Mouse (Mus musculus) G1E (cell line): ENCODE measurements around the gene Gm4553. TPM values are rescaled to one million over a fixed set of nuclear protein-coding genes. Genes with fewer than 3 reads are reported as not detected.
"Not testable (repeated sequence)": the region's sequence is repeated elsewhere in the genome, so short reads cannot be mapped to it uniquely, and the experiment has no call there.

Source experiments
- ATAC-seq: 2 replicates; pipeline ENCODE4 v1.8.0; 2016; ENCODE audit warnings: mild to moderate bottlenecking; ENCODE audit not compliant: insufficient number of reproducible peaks, poor library complexity, low FRiP score, severe bottlenecking; ENCODE audit errors: extremely low read depth
- DNase-seq: peaks from one replicate; pipeline ENCODE4 v3.0.0; 2012; ENCODE audit warnings: low spot score
- H3K27me3 ChIP-seq: 2 replicates; pipeline ENCODE4 v1.6.1; 2012; ENCODE audit warnings: mild to moderate bottlenecking, low read length, inconsistent platforms; ENCODE audit not compliant: insufficient read depth
- H3K36me3 ChIP-seq: replicated peaks from 2 replicates; pipeline ENCODE3; 2012; ENCODE audit warnings: mild to moderate bottlenecking, inconsistent platforms
- H3K4me1 ChIP-seq: 2 replicates; pipeline ENCODE4 v1.6.1; 2012; ENCODE audit warnings: low read depth, low read length, inconsistent platforms, mixed read lengths; ENCODE audit not compliant: insufficient read depth
- H3K4me3 ChIP-seq: 2 replicates; pipeline ENCODE4 v1.5.1; 2012; ENCODE audit warnings: low read depth, mild to moderate bottlenecking, inconsistent platforms, low read length, moderate library complexity, mixed read lengths
- H3K9me3 ChIP-seq: replicated peaks from 2 replicates; pipeline ENCODE4 v1.6.1; 2012; ENCODE audit warnings: inconsistent platforms
- CTCF ChIP-seq: IDR thresholded peaks from 2 replicates; pipeline ENCODE4 v1.5.1; 2012; ENCODE audit warnings: low read depth, low read length, inconsistent platforms, mixed read lengths
- GATA1 ChIP-seq: IDR thresholded peaks from 2 replicates; pipeline ENCODE4 v1.6.1; 2012; ENCODE audit warnings: borderline replicate concordance, low read length, inconsistent platforms, mixed read lengths
- GATA2 ChIP-seq: IDR thresholded peaks from 2 replicates; pipeline ENCODE4 v1.6.1; 2012; ENCODE audit warnings: low read depth, low read length, inconsistent platforms, borderline replicate concordance
- POLR2AphosphoS5 ChIP-seq: IDR thresholded peaks from 2 replicates; pipeline ENCODE4 v1.6.1; 2012; ENCODE audit warnings: low read depth, low read length, inconsistent platforms; ENCODE audit not compliant: insufficient replicate concordance
- TAL1 ChIP-seq: conservative IDR thresholded peaks from 2 replicates; pipeline ENCODE4 v1.6.1; 2012; ENCODE audit warnings: low read depth, low read length, inconsistent platforms, mixed read lengths
- polyA plus RNA-seq: library from polyadenylated mRNA; stranded (reverse); fragments of >175 nt; gene quantifications from 2 replicates; pipeline ENCODE4 v1.2.3, GENCODE M21; 2012
- total RNA-seq, 2 experiments: library from RNA; stranded (forward) in 1 of 2; stranded (reverse) in 1 of 2; fragments of 200-1000 nt in 1 of 2; fragments of >200 nt in 1 of 2; fragmentation: Nextera tagmentation in 1 of 2; gene quantifications; 2 replicates each; pipeline ENCODE4 v1.2.3; 2014 to 2017

Gm4553 gene
- total and polyA plus RNA-seq, 3 experiments, result not detected

DNA sequence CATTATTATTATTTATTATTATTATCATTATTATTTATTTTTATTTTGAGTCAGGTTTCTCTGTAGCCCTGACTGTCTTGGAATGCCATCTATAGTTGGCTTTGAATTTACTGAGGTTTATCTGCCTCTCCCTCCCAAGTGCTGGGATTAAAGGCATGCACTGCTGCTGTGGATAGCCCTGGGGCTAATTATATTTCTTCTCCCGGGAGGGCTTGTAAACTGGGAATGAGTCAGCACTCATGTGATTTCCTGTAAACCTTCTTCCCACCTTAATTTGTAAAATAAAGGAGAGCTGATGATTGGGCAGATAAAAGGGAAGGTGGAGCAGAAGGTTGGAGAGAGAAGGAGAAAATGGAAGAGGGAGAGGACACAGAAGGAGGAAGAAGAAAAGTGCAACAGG lies 24.8 kb downstream of the Gm4553 start:
- H3K27me3 ChIP-seq, result peaks cover 2% of the 10 kb centered on the region; the same call in 1 of the 2 replicates
- H3K4me3 ChIP-seq, result no peak overlapping the region
- H3K4me1 ChIP-seq, result no peaks in the 10 kb centered on the region
- no peak for ATAC-seq
- H3K36me3 ChIP-seq, result no peaks in the 10 kb centered on the region
- H3K9me3 ChIP-seq, result no peaks in the 10 kb centered on the region
- no peak for DNase-seq
- no peak for TF ChIP-seq GATA1
- no peak for TF ChIP-seq GATA2
- TF ChIP-seq CTCF, result no peak
- TF ChIP-seq TAL1, result no peak
- no peak for TF ChIP-seq POLR2AphosphoS5

DNA sequence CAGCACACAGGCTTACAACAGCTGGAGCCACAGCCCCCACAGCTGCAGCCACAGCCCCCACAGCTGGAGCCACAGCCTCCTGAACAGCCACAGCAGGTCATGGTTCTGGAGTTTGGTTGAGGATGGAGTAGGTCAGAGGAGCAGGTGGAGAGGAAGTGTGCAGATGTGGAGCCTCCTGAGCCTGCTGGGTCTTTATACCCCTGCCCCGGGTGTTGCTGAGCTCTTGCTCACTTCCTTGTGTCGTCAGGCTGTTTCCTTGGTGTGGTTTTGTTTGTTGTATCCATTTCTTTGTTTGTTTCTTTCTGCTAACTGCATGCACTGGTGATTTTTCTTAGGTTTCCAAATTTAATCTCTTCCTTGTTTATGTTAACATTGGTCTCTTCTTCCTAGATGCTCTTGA lies 29.6 kb downstream of the Gm4553 start, which contains the start of gene Gm39115:
Gm39115 (minus strand) TSS at position 101 of the 400 bp plus-strand sequence.
- not testable (repeated sequence) for H3K36me3 ChIP-seq, H3K9me3 ChIP-seq, H3K4me3 ChIP-seq, DNase-seq, ATAC-seq, H3K4me1 ChIP-seq, H3K27me3 ChIP-seq

DNA sequence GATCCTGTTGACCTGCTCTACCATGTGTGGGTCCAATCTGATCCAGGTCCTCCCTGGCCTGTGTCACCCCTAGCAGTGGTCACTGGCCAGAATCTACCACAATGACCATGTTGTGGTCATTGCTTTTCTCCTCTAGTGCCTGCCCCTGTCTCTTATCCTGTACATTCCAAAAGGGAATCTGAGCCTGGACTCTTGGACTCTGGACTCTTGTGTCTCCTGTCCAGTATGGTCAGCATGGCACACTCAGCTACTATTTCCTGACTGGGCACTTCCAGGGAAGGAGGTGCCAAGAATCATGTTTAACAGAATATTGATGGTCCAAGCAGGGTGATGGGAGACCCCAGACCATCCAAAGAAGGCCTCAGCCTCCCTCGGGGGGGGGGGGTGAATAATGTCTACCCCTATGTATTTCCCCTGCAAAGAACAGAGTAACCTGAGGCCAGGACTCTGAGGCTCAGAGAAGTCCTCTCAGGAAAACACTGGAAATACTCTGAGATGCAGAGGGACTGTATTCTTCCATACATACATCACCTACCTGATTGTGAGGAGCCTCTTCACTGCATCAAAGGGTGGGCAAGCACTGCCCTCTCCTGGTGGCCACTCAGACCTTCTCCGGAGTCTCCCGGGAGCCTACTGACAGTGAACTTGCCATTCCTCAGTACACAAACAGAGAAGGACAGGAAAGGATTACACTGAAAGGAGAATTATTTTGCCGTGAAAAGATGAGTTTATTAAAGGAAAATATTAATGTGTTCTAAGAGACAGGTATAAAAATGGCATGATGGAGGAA lies 31.1 kb downstream of the Gm4553 start:
- no peaks in the 10 kb centered on the region for H3K36me3 ChIP-seq
- no peak for ATAC-seq
- no peak for TF ChIP-seq GATA2
- TF ChIP-seq GATA1, result no peak
- no peak for TF ChIP-seq POLR2AphosphoS5
- no peak for TF ChIP-seq CTCF
- no peak for TF ChIP-seq TAL1

DNA sequence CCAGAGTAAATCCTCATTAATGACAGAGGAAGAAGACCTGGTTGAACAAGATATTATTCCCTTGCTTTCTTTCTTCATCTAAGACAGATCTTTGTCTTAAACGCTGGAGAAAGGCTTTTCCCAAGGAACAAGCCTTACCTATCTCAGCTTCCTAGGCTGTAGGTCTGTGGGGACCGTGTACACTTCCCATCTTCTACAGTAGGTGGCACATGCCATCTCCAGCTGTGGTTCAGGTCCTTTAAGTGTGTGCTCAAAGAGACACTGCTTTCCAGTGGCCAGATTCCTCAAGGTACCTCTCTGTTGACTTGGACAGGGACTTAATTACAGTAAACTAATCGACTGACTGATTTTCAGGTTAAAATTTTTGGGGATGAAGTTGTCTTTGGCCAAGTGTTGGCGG lies 36.7 kb downstream of the Gm4553 start:
- no peak for ATAC-seq
- H3K27me3 ChIP-seq, result peaks cover 4% of the 10 kb centered on the region; the same call in 1 of the 2 replicates

More for the DNA sequence above, 31.1 kb downstream of the Gm4553 start:
- H3K27me3 ChIP-seq, result peaks cover 4% of the 10 kb centered on the region; the same call in 1 of the 2 replicates
- no peak for DNase-seq
- no peak overlapping the region for H3K4me3 ChIP-seq
- no peaks in the 10 kb centered on the region for H3K4me1 ChIP-seq
- no peaks in the 10 kb centered on the region for H3K9me3 ChIP-seq

DNA sequence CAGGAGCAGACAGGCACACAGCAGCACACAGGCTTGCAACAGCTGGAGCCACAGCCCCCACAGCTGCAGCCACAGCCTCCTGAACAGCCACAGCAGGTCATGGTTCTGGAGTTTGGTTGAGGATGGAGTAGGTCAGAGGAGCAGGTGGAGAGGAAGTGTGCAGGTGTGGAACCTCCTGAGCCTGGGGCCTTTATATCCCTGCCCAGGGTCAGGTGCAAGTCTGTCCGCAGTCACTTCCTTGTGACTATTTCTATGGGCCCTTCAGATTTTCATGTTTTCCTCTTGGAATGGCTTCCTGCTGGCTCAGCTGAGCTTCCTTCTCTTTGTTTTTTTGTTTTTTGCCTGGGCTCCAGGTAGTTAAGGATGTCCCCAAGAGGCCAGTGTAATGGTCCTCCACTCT lies 44.9 kb downstream of the Gm4553 start, which contains the start of gene Gm45618:
Gm45618 (minus strand) TSS at position 101 of the 400 bp plus-strand sequence.
- H3K36me3 ChIP-seq, H3K4me1 ChIP-seq, H3K4me3 ChIP-seq, H3K27me3 ChIP-seq, DNase-seq, ATAC-seq, H3K9me3 ChIP-seq: not testable (repeated sequence)

More for the DNA sequence above, 36.7 kb downstream of the Gm4553 start:
- Histone ChIP-seq H3K36me3 (no peaks in the 10 kb centered on the region), H3K9me3 (no peaks in the 10 kb centered on the region), H3K4me1 (no peaks in the 10 kb centered on the region), H3K4me3 (no peak overlapping the region)
- TF ChIP-seq CTCF, result no peak
- no peak for TF ChIP-seq TAL1
- no peak for TF ChIP-seq GATA1
- no peak for TF ChIP-seq POLR2AphosphoS5
- DNase-seq, result no peak

DNA sequence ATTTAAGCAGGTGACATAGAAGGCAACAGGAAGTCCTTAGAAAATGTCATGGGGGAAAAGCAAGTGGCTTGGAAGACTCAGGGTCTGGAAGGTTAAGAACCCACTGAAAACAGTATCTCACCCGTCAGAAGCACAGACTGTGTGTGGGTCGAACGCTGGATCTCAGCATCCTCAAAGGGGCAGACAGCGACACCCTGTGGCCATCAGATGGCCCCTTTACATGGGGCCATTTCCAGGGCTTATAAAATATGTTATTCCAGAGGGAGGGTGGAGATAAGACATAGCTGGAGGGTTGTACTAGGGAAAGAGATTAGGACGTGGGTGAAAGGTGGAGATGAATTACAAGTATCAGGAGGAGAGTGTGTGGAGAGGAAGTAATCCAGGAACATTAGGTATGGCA lies 45.9 kb downstream of the Gm4553 start:
- Histone ChIP-seq H3K4me3 (no peak overlapping the region), H3K27me3 (0 out of 2 replicates have a peak, but pooled peaks cover 3% of the 10 kb centered on the region), H3K36me3 (no peaks in the 10 kb centered on the region), H3K4me1 (no peaks in the 10 kb centered on the region), H3K9me3 (no peaks in the 10 kb centered on the region)
- TF ChIP-seq TAL1 (no peak), POLR2AphosphoS5 (no peak)
- no peak for ATAC-seq
- no peak for DNase-seq

Other genes with a start within 250 kb of the Gm4553 start
Only the 20 nearest of the 21 such genes appear.
- gene Brsk2, start 216.0 kb downstream of the Gm4553 start, total RNA-seq (2014; fragmentation: Nextera tagmentation), result not detected in 2 replicates
- gene Brsk2, start 216.0 kb downstream of the Gm4553 start, total RNA-seq (2017), result 0.05 TPM in 1 of 2 replicates, not detected in the other
- not detected in 2 replicates for gene Brsk2, start 216.0 kb downstream of the Gm4553 start, polyA plus RNA-seq
- gene Mob2, start 104.7 kb downstream of the Gm4553 start, total RNA-seq (2014; fragmentation: Nextera tagmentation), result 23.3 and 25.9 TPM in 2 replicates
- 33.9 and 41.5 TPM in 2 replicates for gene Mob2, start 104.7 kb downstream of the Gm4553 start, total RNA-seq (2017)
- 36.3 and 37.1 TPM in 2 replicates for gene Mob2, start 104.7 kb downstream of the Gm4553 start, polyA plus RNA-seq
- gene Dusp8, start 69.9 kb downstream of the Gm4553 start, total RNA-seq (2014; fragmentation: Nextera tagmentation), result 2.0 TPM in 1 of 2 replicates, not detected in the other
- gene Dusp8, start 69.9 kb downstream of the Gm4553 start, total RNA-seq (2017), result 0.06 and 0.11 TPM in 2 replicates
- gene Dusp8, start 69.9 kb downstream of the Gm4553 start, polyA plus RNA-seq, result 0.01 TPM in 1 of 2 replicates, not detected in the other
- gene Gm45618, start 45.0 kb downstream of the Gm4553 start, total RNA-seq (2014; fragmentation: Nextera tagmentation), result not detected in 2 replicates
- gene Gm45618, start 45.0 kb downstream of the Gm4553 start, total RNA-seq (2017), result not detected in 2 replicates
- not detected in 2 replicates for gene Gm45618, start 45.0 kb downstream of the Gm4553 start, polyA plus RNA-seq
- not detected in 2 replicates for gene Gm39115, start 29.7 kb downstream of the Gm4553 start, total RNA-seq (2014; fragmentation: Nextera tagmentation)
- not detected in 2 replicates for gene Gm39115, start 29.7 kb downstream of the Gm4553 start, total RNA-seq (2017)
- not detected in 2 replicates for gene Gm39115, start 29.7 kb downstream of the Gm4553 start, polyA plus RNA-seq
- gene Gm45337, start 21.1 kb downstream of the Gm4553 start, total RNA-seq (2014; fragmentation: Nextera tagmentation), result not detected in 2 replicates
- not detected in 2 replicates for gene Gm45337, start 21.1 kb downstream of the Gm4553 start, total RNA-seq (2017)
- not detected in 2 replicates for gene Gm45337, start 21.1 kb downstream of the Gm4553 start, polyA plus RNA-seq
- gene Gm29735, start 8.6 kb downstream of the Gm4553 start, total RNA-seq (2014; fragmentation: Nextera tagmentation), result not detected in 2 replicates
- gene Gm29735, start 8.6 kb downstream of the Gm4553 start, total RNA-seq (2017), result not detected in 2 replicates
- gene Gm29735, start 8.6 kb downstream of the Gm4553 start, polyA plus RNA-seq, result not detected in 2 replicates
- not detected in 2 replicates for gene Krtap5-2, start 10.3 kb upstream of the Gm4553 start, total RNA-seq (2014; fragmentation: Nextera tagmentation)
- 0.12 TPM in 1 of 2 replicates, not detected in the other for gene Krtap5-2, start 10.3 kb upstream of the Gm4553 start, total RNA-seq (2017)
- not detected in 2 replicates for gene Krtap5-2, start 10.3 kb upstream of the Gm4553 start, polyA plus RNA-seq
- not detected in 2 replicates for gene Gm10153, start 24.6 kb upstream of the Gm4553 start, total RNA-seq (2014; fragmentation: Nextera tagmentation)
- gene Gm10153, start 24.6 kb upstream of the Gm4553 start, total RNA-seq (2017), result not detected in 2 replicates
- gene Gm10153, start 24.6 kb upstream of the Gm4553 start, polyA plus RNA-seq, result not detected in 2 replicates
- gene Krtap5-3, start 35.6 kb upstream of the Gm4553 start, total RNA-seq (2014; fragmentation: Nextera tagmentation), result not detected in 2 replicates
- not detected in 2 replicates for gene Krtap5-3, start 35.6 kb upstream of the Gm4553 start, total RNA-seq (2017)
- gene Krtap5-3, start 35.6 kb upstream of the Gm4553 start, polyA plus RNA-seq, result not detected in 2 replicates
- not detected in 2 replicates for gene Gm7579, start 46.1 kb upstream of the Gm4553 start, total RNA-seq (2014; fragmentation: Nextera tagmentation)
- not detected in 2 replicates for gene Gm7579, start 46.1 kb upstream of the Gm4553 start, total RNA-seq (2017)
- not detected in 2 replicates for gene Gm7579, start 46.1 kb upstream of the Gm4553 start, polyA plus RNA-seq
- not detected in 2 replicates for gene Krtap5-5, start 64.2 kb upstream of the Gm4553 start, total RNA-seq (2014; fragmentation: Nextera tagmentation)
- not detected in 2 replicates for gene Krtap5-5, start 64.2 kb upstream of the Gm4553 start, total RNA-seq (2017)
- gene Krtap5-5, start 64.2 kb upstream of the Gm4553 start, polyA plus RNA-seq, result not detected in 2 replicates
- not detected in 2 replicates for gene Gm40460, start 75.3 kb upstream of the Gm4553 start, total RNA-seq (2014; fragmentation: Nextera tagmentation)
- not detected in 2 replicates for gene Gm40460, start 75.3 kb upstream of the Gm4553 start, total RNA-seq (2017)
- gene Gm40460, start 75.3 kb upstream of the Gm4553 start, polyA plus RNA-seq, result not detected in 2 replicates
- not detected in 2 replicates for gene Gm2431, start 92.6 kb upstream of the Gm4553 start, total RNA-seq (2014; fragmentation: Nextera tagmentation)
- gene Gm2431, start 92.6 kb upstream of the Gm4553 start, total RNA-seq (2017), result not detected in 2 replicates
- not detected in 2 replicates for gene Gm2431, start 92.6 kb upstream of the Gm4553 start, polyA plus RNA-seq
- not detected in 2 replicates for gene Gm4559, start 108.6 kb upstream of the Gm4553 start, total RNA-seq (2014; fragmentation: Nextera tagmentation)
- not detected in 2 replicates for gene Gm4559, start 108.6 kb upstream of the Gm4553 start, total RNA-seq (2017)
- not detected in 2 replicates for gene Gm4559, start 108.6 kb upstream of the Gm4553 start, polyA plus RNA-seq
- gene Krtap5-1, start 131.4 kb upstream of the Gm4553 start, total RNA-seq (2014; fragmentation: Nextera tagmentation), result not detected in 2 replicates
- gene Krtap5-1, start 131.4 kb upstream of the Gm4553 start, total RNA-seq (2017), result not detected in 2 replicates
- gene Krtap5-1, start 131.4 kb upstream of the Gm4553 start, polyA plus RNA-seq, result not detected in 2 replicates
- gene Krtap5-4, start 137.8 kb upstream of the Gm4553 start, total RNA-seq (2014; fragmentation: Nextera tagmentation), result not detected in 2 replicates
- not detected in 2 replicates for gene Krtap5-4, start 137.8 kb upstream of the Gm4553 start, total RNA-seq (2017)
- not detected in 2 replicates for gene Krtap5-4, start 137.8 kb upstream of the Gm4553 start, polyA plus RNA-seq
- gene Ifitm10, start 208.0 kb upstream of the Gm4553 start, total RNA-seq (2014; fragmentation: Nextera tagmentation), result not detected in 2 replicates
- 0.81 and 0.93 TPM in 2 replicates for gene Ifitm10, start 208.0 kb upstream of the Gm4553 start, total RNA-seq (2017)
- gene Ifitm10, start 208.0 kb upstream of the Gm4553 start, polyA plus RNA-seq, result 0.33 and 0.52 TPM in 2 replicates
- not detected in 2 replicates for gene Gm49369, start 216.9 kb upstream of the Gm4553 start, total RNA-seq (2014; fragmentation: Nextera tagmentation)
- gene Gm49369, start 216.9 kb upstream of the Gm4553 start, total RNA-seq (2017), result 246 and 291 TPM in 2 replicates
- 28.2 and 43.6 TPM in 2 replicates for gene Gm49369, start 216.9 kb upstream of the Gm4553 start, polyA plus RNA-seq
- 102 and 133 TPM in 2 replicates for gene Ctsd, start 222.3 kb upstream of the Gm4553 start, total RNA-seq (2014; fragmentation: Nextera tagmentation)
- gene Ctsd, start 222.3 kb upstream of the Gm4553 start, total RNA-seq (2017), result 1,036 and 1,228 TPM in 2 replicates
- 43.0 and 64.7 TPM in 2 replicates for gene Ctsd, start 222.3 kb upstream of the Gm4553 start, polyA plus RNA-seq